Mouse (Mus musculus) neural tube, embryonic 15.5 days (tissue): ENCODE results near the gene Trmt1l. TPM values are rescaled to one million over a fixed set of nuclear protein-coding genes. Genes with fewer than 3 reads are reported as not detected.
"Not testable (repeated sequence)": the region's sequence is repeated elsewhere in the genome, so short reads cannot be mapped to it uniquely, and the experiment has no call there.

ENCODE experiments used
- ATAC-seq: fragments of 200-750 bp; cut with Nextera tagmentation; 2 replicates; pipeline ENCODE4 v1.8.0; 2017; ENCODE audit warnings: mild to moderate bottlenecking, moderate TSS enrichment, moderate library complexity; ENCODE audit not compliant: low FRiP score
- H3K27ac ChIP-seq: fragments of 300-500 bp; sonication (generic); replicated peaks from 2 replicates; pipeline ENCODE4 v1.5.1; 2015; ENCODE audit warnings: mild to moderate bottlenecking, inconsistent platforms
- H3K27me3 ChIP-seq: fragments of 300-500 bp; sonication (generic); replicated peaks from 2 replicates; pipeline ENCODE4 v1.6.1; 2015; ENCODE audit warnings: inconsistent platforms
- H3K36me3 ChIP-seq: fragments of 300-500 bp; sonication (generic); 2 replicates; pipeline ENCODE4 v1.6.1; 2015; ENCODE audit warnings: inconsistent platforms
- H3K4me1 ChIP-seq: fragments of 300-500 bp; sonication (generic); 2 replicates; pipeline ENCODE4 v1.6.1; 2015; ENCODE audit warnings: inconsistent platforms
- H3K4me2 ChIP-seq: fragments of 300-500 bp; sonication (generic); 2 replicates; pipeline ENCODE4 v1.6.1; 2015; ENCODE audit warnings: inconsistent platforms, mild to moderate bottlenecking, moderate library complexity
- H3K4me3 ChIP-seq: fragments of 300-500 bp; sonication (generic); replicated peaks from 2 replicates; pipeline ENCODE4 v1.5.1; 2015; ENCODE audit warnings: mild to moderate bottlenecking, inconsistent platforms
- H3K9ac ChIP-seq: fragments of 300-500 bp; sonication (generic); replicated peaks from 2 replicates; pipeline ENCODE4 v1.6.1; 2015; ENCODE audit warnings: mild to moderate bottlenecking, inconsistent platforms
- H3K9me3 ChIP-seq: fragments of 300-500 bp; sonication (generic); replicated peaks from 2 replicates; pipeline ENCODE4 v1.6.1; 2016; ENCODE audit warnings: inconsistent platforms
- WGBS: fragments of 180-500 bp; shearing (Covaris S2); methylation state at CpG from one replicate; pipeline ENCODE4 v1.1.7; 2015; ENCODE audit warnings: mixed read lengths; 5-methylcytosine and 5-hydroxymethylcytosine counted together
- polyA plus RNA-seq: library from polyadenylated mRNA; unstranded; fragments of >200 nt; fragmentation: Nextera tagmentation; extraction: Ambion mirVana; gene quantifications from 2 replicates; pipeline ENCODE4 v1.2.1, GENCODE M21; 2015

The Trmt1l gene
- polyA plus RNA-seq, 1 experiment from 2014 or later = 47.1 TPM

- Histone ChIP-seq H3K9ac (no peak overlapping the region), H3K4me2 (no peak overlapping the region), H3K27ac (no peak overlapping the region), H3K36me3 (peaks cover 61% of the 10 kb centered on the region), H3K4me1 (no peaks in the 10 kb centered on the region), H3K9me3 (no peaks in the 10 kb centered on the region), H3K27me3 (no peaks in the 10 kb centered on the region), H3K4me3 (no peak overlapping the region)
- no peak for ATAC-seq
- 91% methylated on average over 5 of the region's 5 CpGs for WGBS
Measured at GRCm38 (mm10) chr1:151457087-151457486, 28.7 kb downstream of the Trmt1l start.

- Histone ChIP-seq H3K4me2 (no peak overlapping the region), H3K36me3 (peaks cover 46% of the 10 kb centered on the region), H3K4me3 (no peak overlapping the region), H3K27me3 (no peaks in the 10 kb centered on the region), H3K27ac (no peak overlapping the region), H3K9me3 (no peaks in the 10 kb centered on the region), H3K9ac (no peak overlapping the region), H3K4me1 (no peaks in the 10 kb centered on the region)
- 78% methylated on average over 9 of the region's 9 CpGs for WGBS
- no peak for ATAC-seq
Measured at GRCm38 (mm10) chr1:151461265-151461664, 32.9 kb downstream of the Trmt1l start.

GRCm38 (mm10) chr1:151464914-151465313, 36.6 kb downstream of the Trmt1l start:
- no peak for ATAC-seq
- Histone ChIP-seq H3K27ac (no peak overlapping the region), H3K4me3 (no peak overlapping the region), H3K9me3 (no peaks in the 10 kb centered on the region), H3K4me1 (no peaks in the 10 kb centered on the region), H3K9ac (no peak overlapping the region), H3K36me3 (peaks cover 27% of the 10 kb centered on the region), H3K27me3 (no peaks in the 10 kb centered on the region), H3K4me2 (no peak overlapping the region)
- 82% methylated on average over 4 of the region's 4 CpGs for WGBS

GRCm38 (mm10) chr1:151466571-151466970, 38.2 kb downstream of the Trmt1l start:
- Histone ChIP-seq H3K27me3 (no peaks in the 10 kb centered on the region), H3K36me3 (peaks cover 24% of the 10 kb centered on the region), H3K9me3 (no peaks in the 10 kb centered on the region), H3K9ac (no peak overlapping the region), H3K4me3 (no peak overlapping the region), H3K27ac (no peak overlapping the region), H3K4me1 (no peaks in the 10 kb centered on the region), H3K4me2 (no peak overlapping the region)
- WGBS = 91% methylated on average over 4 of the region's 4 CpGs
- no peak for ATAC-seq

- no peak for ATAC-seq
- no peak overlapping the region for H3K9ac ChIP-seq
- H3K4me2 ChIP-seq = no peak overlapping the region
- peaks cover 52% of the 10 kb centered on the region for H3K36me3 ChIP-seq
- no peak overlapping the region for H3K4me3 ChIP-seq
- no peaks in the 10 kb centered on the region for H3K9me3 ChIP-seq
- H3K27me3 ChIP-seq = no peaks in the 10 kb centered on the region
- 29% methylated on average over 7 of the region's 7 CpGs for WGBS
- no peak overlapping the region for H3K27ac ChIP-seq
- H3K4me1 ChIP-seq = no peaks in the 10 kb centered on the region
Measured at GRCm38 (mm10) chr1:151471429-151471828, 43.1 kb downstream of the Trmt1l start.

GRCm38 (mm10) chr1:151472386-151472785, 44.0 kb downstream of the Trmt1l start:
- not testable (repeated sequence) for H3K9ac ChIP-seq, H3K4me3 ChIP-seq, H3K4me2 ChIP-seq, H3K4me1 ChIP-seq, ATAC-seq, H3K27me3 ChIP-seq, H3K9me3 ChIP-seq, H3K27ac ChIP-seq
- peaks cover 56% of the 10 kb centered on the region for H3K36me3 ChIP-seq
- 91% methylated on average over 8 of the region's 8 CpGs for WGBS

- ATAC-seq = no peak
- 95% methylated on average over 1 of the region's 1 CpGs for WGBS
- Histone ChIP-seq H3K27ac (no peak overlapping the region), H3K9ac (no peak overlapping the region), H3K36me3 (peaks cover 3% of the 10 kb centered on the region; the same call in 1 of the 2 replicates), H3K4me1 (peaks cover 13% of the 10 kb centered on the region), H3K9me3 (no peaks in the 10 kb centered on the region), H3K4me2 (no peak overlapping the region), H3K27me3 (no peaks in the 10 kb centered on the region), H3K4me3 (no peak overlapping the region)
Measured at GRCm38 (mm10) chr1:151482497-151482896, 54.2 kb downstream of the Trmt1l start.

- Histone ChIP-seq H3K4me3 (no peak overlapping the region), H3K36me3 (peaks cover 3% of the 10 kb centered on the region; the same call in 1 of the 2 replicates), H3K27ac (no peak overlapping the region), H3K4me1 (peaks cover 13% of the 10 kb centered on the region), H3K9me3 (no peaks in the 10 kb centered on the region), H3K4me2 (no peak overlapping the region), H3K9ac (no peak overlapping the region), H3K27me3 (no peaks in the 10 kb centered on the region)
- 82% methylated on average over 1 of the region's 1 CpGs for WGBS
- no peak for ATAC-seq
Measured at GRCm38 (mm10) chr1:151483568-151483967, 55.2 kb downstream of the Trmt1l start.

- ATAC-seq = no peak
- Histone ChIP-seq H3K9ac (no peak overlapping the region), H3K4me3 (no peak overlapping the region), H3K4me1 (peaks cover 9% of the 10 kb centered on the region), H3K4me2 (no peak overlapping the region), H3K36me3 (peaks cover 3% of the 10 kb centered on the region; the same call in 1 of the 2 replicates), H3K9me3 (no peaks in the 10 kb centered on the region), H3K27me3 (no peaks in the 10 kb centered on the region), H3K27ac (no peak overlapping the region)
- 62% methylated on average over 5 of the region's 5 CpGs for WGBS
Measured at GRCm38 (mm10) chr1:151484754-151485153, 56.4 kb downstream of the Trmt1l start.

GRCm38 (mm10) chr1:151489806-151490205, 61.5 kb downstream of the Trmt1l start:
- H3K27ac ChIP-seq = no peak overlapping the region
- no peak overlapping the region for H3K4me3 ChIP-seq
- no peak overlapping the region for H3K9ac ChIP-seq
- no peaks in the 10 kb centered on the region for H3K9me3 ChIP-seq
- WGBS = 78% methylated on average over 6 of the region's 6 CpGs
- H3K36me3 ChIP-seq = no peaks in the 10 kb centered on the region
- ATAC-seq = no peak
- H3K4me2 ChIP-seq = no peak overlapping the region
- peaks cover 2% of the 10 kb centered on the region for H3K4me1 ChIP-seq
- no peaks in the 10 kb centered on the region for H3K27me3 ChIP-seq

- H3K4me2 ChIP-seq = no peak overlapping the region
- no peak for ATAC-seq
- H3K9ac ChIP-seq = no peak overlapping the region
- H3K4me1 ChIP-seq = peaks cover 9% of the 10 kb centered on the region
- WGBS = 40% methylated on average over 1 of the region's 1 CpGs
- H3K27me3 ChIP-seq = no peaks in the 10 kb centered on the region
- no peaks in the 10 kb centered on the region for H3K9me3 ChIP-seq
- H3K4me3 ChIP-seq = no peak overlapping the region
- H3K36me3 ChIP-seq = no peaks in the 10 kb centered on the region
- H3K27ac ChIP-seq = no peak overlapping the region
Measured at GRCm38 (mm10) chr1:151492419-151492818, 64.1 kb downstream of the Trmt1l start.

- H3K9ac ChIP-seq = no peak overlapping the region
- H3K27ac ChIP-seq = no peak overlapping the region
- no peaks in the 10 kb centered on the region for H3K9me3 ChIP-seq
- H3K4me3 ChIP-seq = no peak overlapping the region
- peaks cover 23% of the 10 kb centered on the region for H3K4me1 ChIP-seq
- ATAC-seq = no peak
- no peaks in the 10 kb centered on the region for H3K36me3 ChIP-seq
- H3K27me3 ChIP-seq = no peaks in the 10 kb centered on the region
- no peak overlapping the region for H3K4me2 ChIP-seq
Measured at GRCm38 (mm10) chr1:151493826-151494225, 65.5 kb downstream of the Trmt1l start.

GRCm38 (mm10) chr1:151494711-151495110, 66.4 kb downstream of the Trmt1l start:
- H3K4me1 ChIP-seq = peaks cover 27% of the 10 kb centered on the region
- 65% methylated on average over 6 of the region's 6 CpGs for WGBS
- no peaks in the 10 kb centered on the region for H3K27me3 ChIP-seq
- no peak for ATAC-seq
- H3K9me3 ChIP-seq = no peaks in the 10 kb centered on the region
- H3K4me3 ChIP-seq = no peak overlapping the region
- H3K27ac ChIP-seq = no peak overlapping the region
- H3K4me2 ChIP-seq = no peak overlapping the region
- no peak overlapping the region for H3K9ac ChIP-seq
- no peaks in the 10 kb centered on the region for H3K36me3 ChIP-seq
